Mouse (Mus musculus) left cerebral cortex, adult 18-20 months (tissue): ENCODE data around the gene Gm42715. TPM values are rescaled to one million over a fixed set of nuclear protein-coding genes. Genes with fewer than 3 reads are reported as not detected.
"Not testable (repeated sequence)": the region's sequence is repeated elsewhere in the genome, so short reads cannot be mapped to it uniquely, and the experiment has no call there.

ENCODE experiments used
- DNase-seq, 2 experiments: peaks; one replicate each; pipeline ENCODE4 v3.0.0; 2021 to 2022; ENCODE audit warnings: low spot score in 2 of 2, mixed read lengths in 1 of 2
- total RNA-seq, 2 experiments: library from RNA; stranded (reverse); gene quantifications; 2 replicates each; pipeline ENCODE4 v1.2.3; 2021

Gene Gm42715
- total RNA-seq, 2 experiments from 2014 or later = 8.9 to 10.7 TPM

DNA sequence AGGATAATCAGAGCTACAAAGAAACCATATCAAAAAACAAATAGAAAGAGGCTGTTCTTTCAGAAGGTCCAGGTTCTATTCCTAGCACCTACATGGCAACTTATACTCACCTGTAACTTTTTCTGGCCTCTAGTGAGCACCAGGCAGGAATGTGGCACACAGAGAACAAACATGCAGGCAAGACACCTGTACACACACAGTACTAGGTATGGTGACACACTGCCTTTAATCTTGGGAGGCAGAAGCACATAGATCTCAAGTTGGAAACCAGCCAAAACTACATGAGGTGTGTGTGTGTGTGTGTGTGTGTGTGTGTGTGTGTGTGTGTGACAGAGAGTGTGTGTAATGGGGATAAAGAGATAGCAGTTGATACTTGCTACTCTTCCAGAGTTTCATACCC is 24.7 kb upstream of the Gm42715 start:
- no peak for DNase-seq

DNA sequence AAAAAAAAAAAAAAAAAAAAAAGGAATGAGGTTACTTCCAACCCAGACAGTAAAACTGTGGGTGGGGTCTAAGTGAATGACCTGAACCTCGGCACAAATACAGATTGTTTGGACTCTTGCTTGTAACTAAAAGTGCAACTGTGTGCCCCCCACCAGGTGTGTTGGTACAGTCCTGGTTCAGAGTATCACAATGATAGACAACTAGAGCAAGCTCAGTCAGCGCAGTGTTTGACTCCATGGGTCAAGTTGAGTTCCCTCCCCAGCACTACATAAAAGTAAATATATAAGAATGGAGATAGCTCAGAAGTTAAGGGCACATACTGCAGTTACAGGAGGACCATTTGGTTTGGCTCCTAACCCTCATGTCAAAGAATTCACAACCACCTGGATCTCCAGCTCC is 22.0 kb upstream of the Gm42715 start:
- no peak for DNase-seq

DNA sequence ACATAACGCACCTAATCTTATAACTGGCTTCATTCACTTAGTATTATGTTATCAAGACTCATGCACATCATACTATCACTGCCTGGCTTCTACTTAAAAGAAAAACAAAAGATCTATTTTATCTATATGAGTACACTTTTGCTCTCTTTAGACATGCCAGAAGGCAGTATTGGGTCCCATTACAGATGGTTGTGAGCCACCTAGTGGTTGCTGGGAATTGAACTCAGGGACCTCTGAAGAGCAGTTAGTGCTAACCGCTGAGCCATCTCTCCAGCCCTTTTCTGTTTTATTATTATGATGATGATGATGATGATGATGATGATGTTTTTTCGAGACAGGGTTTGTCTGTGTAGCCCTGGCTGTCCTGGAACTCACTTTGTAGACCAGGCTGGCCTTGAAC is 21.0 kb upstream of the Gm42715 start:
- DNase-seq = no peak

DNA sequence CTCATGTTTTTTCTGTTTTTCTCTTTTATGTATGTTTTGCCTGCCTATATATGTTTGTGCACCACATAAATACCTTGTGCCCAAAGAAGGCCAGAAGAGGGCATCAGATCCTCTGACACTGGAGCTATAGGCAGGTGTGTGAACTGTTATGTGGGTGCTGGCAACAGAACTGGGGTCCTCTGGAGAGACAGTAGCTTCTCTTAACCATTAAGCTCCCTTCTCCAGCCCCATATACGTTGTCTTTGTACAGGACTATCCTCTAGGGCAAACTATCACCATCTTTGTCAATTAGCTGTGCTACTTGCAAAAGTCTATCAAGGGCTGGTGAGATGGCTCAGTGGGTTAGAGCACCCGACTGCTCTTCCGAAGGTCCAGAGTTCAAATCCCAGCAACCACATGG is 11.1 kb upstream of the Gm42715 start:
- DNase-seq = no peak

DNA sequence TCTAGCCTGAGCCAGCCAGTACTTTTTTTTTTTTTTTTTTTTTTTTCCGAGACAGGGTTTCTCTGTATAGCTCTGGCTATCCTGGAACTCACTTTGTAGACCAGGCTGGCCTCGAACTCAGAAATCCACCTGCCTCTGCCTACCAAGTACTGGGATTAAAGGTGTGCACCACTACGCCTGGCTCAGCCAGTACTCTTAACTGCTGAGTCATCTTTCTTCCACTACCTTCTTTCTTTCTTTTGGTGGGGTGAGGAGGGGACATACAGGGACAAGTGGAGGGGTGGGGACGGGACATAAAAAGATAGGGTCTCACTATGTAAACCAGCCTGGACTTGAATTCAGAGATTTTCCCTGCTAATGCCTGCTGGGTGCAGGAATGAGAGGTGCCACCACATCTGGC is 9.6 kb upstream of the Gm42715 start:
- DNase-seq = not testable (repeated sequence)

DNA sequence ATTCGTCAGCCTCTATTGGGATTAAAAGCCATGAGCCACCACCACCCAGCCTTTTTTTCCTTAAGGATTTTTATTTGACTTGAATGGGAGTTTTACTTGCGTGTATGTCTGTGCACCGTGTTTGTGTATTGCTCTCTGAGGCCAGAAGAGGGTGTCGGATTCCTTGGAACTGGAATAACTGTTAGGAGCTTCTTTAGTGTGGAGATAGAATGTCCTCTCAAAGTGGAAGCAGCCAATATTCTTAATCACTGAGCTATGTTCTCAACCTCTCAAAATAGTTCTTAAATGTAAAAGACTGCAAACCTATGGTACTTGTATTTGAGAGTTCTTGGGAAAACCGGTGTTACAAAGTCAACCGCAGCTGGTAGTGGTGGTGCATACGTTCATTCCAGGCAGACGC is 8.1 kb upstream of the Gm42715 start:
- DNase-seq = no peak

DNA sequence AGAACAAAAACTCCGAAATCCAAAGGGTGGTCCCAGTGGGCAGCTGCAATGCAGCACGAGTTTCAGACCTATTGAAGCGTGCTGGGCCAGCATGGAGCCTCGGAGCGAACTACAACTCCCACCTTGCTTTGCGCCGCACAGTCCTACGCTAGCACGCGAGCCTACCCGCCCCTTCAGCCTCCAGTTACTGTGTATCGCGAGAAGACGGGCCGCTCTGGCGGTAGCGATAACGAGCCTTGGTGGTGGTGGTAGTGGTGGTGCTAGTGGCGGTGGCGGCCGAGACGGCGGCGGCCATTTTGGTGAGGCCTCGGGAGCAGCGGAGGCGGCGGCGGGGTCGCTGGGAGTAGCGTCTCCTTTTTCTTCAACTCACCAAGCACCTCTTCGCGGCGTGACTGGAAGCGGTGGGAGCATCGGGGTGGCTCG is 7.6 kb upstream of the Gm42715 start, which contains the start of gene Srcap:
TSS of gene Srcap (plus strand) at position 176 of the 423 bp plus-strand sequence.
- peak; percentile 93 to 95 for DNase-seq

DNA sequence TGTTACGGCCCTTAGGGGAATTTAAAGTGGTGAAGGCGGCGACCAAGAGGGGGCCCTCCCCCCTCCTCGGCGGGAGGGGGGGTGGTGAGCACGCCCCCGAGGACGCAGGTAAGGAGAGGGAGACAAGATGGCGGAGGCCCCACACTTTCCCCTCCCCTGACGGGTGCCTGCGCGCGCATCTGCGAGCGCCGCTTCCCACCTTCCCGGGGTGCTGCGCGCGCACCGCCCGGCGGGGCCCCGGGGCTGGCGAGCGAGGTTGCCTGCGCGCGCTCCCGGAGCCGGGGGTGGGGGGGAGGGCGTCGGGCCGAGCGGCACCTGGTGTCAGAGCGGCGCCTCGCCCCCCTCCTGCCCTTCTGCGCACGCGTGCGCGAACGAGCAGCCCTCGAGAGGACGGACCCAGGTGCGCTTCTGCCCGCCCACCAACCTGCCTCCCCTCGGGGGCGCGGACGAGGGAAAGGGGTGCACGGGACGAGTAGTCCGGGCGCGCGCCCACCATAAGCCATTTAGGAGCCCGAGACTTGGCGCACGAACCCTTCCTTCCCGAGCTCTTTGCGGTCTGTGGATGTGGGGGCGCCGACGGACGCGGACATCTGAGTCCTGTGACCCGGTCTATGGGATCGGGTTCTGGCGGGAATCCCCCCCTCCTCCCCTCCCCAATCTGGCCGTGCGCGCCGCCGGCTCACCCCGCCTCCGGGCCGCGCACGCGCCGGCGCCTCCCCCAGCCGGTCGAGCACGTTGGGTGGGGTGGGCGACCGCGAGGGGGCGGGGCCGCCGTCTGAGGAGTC is 7.0 kb upstream of the Gm42715 start:
- DNase-seq = peak; percentile 81 to 86

DNA sequence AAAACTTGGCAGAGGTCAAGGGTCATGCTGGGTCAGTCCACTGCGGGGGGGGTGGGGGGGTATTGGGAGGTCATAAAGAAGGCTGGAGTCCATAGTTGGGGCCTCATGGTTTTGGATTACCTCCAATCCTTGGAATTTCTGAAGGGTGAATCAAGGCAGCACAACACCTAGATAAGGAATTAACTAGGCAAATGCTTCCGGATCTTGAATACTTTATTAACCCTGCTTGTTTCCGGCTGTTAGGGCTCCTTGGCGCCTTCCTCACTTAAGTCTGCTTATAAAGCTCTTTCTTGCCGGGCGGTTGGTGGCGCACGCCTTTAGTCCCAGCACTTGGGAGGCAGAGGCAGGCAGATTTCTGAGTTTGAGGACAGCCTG is 6.4 kb upstream of the Gm42715 start:
- DNase-seq = no peak

DNA sequence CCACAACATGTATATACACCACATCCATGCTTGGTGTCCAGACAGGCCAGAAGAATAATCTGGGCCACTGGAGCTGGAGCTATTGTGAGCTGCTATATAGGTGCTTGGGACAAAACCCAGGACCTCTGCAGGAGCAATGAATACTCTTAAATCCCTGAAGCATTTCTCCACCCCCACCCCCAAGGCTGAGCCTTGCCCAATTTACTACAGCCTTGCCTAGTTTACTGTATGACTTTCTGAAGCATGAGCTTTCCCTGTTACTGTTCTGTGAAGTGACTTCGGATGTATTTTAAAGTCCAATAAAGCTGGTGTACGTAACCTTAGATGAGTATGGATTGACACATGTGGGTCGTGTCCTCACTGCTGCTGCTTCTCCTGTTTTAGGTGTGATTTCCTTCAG is 5.6 kb upstream of the Gm42715 start:
- DNase-seq = no peak

DNA sequence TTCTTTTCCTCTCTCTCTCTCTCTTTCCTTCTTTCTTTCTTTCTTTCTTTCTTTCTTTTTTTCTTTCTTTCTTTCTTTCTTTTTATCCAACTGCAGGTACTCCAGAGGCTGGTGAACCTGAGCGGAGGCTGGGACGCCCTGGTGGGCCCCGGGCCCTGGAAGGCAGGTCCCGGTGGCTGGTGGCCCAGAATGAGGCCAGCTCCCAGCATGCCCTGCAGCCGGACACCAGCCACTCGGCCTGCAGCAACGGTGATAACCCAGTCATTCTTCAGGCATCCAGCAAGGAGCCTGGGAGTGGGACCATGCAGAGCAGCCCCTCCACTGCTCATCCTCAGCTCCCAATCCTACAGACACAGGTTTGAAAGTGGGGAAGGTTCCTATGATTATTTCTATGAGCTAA is 3.5 kb upstream of the Gm42715 start:
- no peak for DNase-seq

DNA sequence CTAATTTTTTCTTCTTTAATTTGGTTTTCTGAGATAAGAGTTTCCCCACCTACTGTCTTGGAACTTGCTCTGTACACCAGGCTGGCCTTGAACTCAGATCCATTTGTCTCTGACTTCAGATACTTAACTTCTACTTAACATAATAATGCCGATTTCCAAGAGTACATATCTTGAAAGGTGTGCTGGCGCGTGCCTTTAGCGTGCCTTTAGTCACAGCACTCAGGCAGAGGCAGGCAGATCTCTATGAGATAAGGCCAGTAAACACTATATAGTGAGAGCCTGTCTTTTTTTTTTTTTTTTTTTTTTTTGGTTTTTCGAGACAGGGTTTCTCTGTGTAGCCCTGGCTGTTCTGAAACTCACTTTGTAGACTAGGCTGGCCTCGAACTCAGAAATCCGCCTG is 3.0 kb upstream of the Gm42715 start:
- DNase-seq = no peak

DNA sequence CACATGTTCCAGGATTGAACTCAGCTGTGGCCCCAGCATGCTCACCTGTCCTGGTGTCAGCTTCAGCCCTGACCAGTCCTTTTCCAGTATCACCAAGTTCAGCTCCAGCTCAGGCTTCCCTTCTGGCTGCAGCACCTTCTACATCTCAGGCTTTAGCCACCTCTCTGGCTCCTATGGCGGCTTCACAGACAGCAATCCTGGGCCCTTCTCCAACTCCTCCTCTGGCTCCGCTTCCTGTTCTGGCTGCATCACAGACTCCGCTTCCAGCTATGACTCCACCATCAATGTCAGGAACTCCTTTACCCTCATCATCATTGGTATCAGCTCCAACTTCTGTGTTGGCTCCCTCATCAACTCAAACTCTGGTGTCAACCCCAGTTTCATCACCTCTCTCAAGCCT is 22.3 kb downstream of the Gm42715 start:
- no peak for DNase-seq

DNA sequence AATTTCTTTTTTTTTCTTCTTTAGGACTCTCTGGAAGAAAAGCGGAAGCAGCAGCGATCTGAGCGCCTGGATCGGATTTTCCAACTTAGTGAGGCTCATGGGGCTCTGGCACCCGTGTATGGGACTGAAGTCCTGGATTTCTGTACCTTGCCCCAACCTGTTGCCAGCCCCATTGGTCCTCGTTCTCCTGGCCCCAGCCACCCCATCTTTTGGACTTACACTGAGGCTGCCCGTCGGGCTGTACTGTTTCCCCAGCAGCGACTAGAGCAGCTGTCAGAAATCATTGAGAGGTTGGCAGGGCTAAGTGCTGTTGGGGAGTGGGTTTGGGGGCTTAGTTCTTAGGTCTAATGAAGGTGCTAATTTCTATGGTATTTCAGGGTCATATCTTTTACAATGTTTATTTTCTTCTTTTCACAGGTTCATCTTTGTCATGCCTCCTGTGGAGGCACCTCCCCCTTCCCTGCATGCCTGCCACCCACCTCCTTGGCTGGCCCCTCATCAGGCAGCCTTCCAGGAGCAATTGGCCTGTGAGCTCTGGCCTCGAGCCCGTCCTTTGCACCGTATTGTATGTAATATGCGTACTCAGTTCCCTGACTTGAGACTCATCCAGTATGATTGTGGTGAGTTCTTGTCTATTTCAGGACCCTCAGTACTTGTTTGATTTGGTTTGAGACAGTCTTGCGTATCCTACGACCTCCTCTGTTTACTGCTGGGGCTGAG is 29.9 kb downstream of the Gm42715 start:
- no peak for DNase-seq

DNA sequence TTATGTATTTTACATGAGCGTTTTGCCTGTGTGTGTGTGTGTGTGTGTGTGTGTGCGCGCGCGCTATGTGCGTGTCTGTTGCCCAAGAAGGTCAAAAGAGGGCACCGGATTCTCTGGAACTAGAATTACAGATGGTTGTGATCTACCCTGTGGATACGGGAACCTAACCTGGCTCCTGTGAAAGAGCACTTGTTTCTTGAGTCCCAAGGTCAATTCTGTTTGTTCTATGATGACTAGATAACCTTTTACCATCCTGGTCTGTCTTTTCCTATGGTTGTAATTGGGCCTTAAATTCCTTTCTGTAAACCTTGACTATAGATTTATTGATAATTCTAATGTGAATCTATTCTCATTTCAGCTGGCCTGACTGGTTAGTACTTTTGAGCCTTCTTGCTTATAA is 32.2 kb downstream of the Gm42715 start:
- DNase-seq = no peak

DNA sequence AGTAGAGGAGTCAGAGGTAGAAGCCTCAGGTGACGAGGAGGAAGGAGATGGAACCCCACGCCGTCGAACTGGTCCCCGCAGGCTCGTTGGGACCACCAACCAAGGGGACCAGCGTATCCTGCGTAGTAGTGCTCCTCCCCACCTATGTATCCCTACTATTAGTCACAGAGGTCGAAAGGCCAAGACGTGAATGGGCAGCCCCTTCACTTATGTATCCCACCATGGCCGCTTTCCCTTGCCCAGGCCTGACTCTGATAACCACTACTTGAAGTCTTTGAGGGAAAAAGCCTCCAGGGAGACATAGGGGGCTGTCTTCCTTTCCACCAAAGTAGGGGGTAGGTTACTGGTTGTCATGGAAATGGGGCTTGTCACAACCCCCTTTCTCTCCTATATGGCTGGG is 41.2 kb downstream of the Gm42715 start:
- DNase-seq = no peak

DNA sequence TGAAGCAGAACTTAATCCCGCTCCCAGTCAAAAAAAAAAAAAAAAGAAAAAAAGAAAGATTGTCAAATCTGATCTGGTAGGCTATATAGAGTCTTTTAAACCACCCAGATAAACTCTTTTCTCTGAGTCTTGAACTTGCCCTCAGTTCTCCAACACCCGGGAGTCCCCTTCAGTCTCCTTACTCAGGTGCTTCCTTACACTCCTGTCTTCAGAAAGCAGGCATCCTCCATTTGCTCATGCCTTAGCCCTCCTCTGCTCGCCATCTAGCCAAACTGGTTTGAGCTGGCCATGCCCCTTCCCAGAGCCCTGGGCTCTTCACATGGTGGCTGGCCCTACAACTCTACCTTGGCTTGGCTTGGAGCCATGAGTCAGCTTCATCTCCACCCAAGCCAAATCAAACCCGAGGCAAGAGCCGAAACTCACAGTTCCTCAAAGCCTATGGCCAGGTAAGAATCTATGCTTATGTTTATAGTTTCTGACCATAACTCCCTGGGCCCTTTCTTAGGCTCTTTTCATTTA is 42.0 kb downstream of the Gm42715 start, which contains the start of gene Tmem265:
TSS of gene Tmem265 (plus strand) at position 51 of the 519 bp plus-strand sequence.
- no peak for DNase-seq

DNA sequence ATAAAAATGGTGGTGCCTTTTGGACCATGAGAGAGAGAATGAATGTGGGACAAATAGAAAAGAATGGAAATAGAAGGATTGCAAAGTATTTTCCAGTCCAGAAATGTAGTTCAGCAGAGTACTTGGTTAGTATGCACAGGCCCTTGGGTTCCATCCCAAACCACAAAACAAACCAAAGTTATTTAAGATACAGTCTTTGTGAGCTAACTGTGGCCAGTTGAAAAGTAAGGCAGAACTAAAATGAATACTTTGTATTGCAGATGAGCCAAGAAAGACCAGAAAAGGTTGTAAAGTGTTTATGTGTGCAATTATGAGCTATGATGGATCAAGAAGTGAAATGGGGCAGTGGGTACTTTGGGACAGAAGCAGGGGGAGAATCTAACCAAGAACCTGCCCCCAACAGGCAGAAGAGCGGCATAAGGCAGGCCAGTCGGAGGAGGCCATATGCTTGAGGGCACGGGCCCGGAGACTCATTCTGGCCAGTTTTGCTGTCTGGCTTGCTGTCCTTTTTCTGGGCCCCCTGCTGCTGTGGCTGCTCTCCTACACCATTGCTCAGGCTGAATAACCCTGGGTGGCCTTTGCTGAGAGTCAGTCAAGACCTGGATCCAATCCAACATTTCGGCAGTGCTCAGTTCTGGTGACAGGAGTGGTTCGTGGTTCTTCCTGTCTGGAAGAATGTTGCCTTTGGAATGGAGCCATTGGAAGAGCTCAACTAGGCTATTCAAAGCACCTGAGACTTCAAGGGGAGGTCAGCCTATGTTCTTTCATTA is 45.2 kb downstream of the Gm42715 start:
- no peak for DNase-seq

DNA sequence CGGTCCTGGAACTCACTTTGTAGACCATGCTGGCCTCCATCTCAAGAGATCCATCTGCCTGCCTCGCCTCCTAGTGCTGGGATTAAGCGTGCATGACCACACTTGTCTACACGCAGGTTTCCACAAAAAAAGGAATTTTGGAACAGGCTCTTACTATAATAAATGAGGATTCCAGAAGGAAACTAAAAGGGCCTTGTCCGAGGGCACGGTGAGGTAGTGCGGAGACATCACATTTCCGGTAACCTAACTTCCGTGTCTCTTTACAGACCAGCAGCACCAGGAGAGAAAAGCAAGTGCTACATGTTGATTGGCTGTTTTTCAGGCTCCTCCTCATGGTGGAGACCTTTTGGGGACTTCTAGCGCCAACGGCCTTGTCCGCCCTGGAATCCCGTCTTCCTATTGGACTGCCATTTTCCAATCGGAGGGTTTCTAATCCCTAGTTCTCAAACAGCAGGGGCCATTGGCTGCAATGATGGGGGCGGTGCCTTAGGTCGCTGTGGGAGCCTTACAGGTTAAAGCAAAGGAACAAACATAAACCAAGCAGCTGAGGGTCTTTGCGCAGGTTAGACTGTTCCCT is 53.6 kb downstream of the Gm42715 start, which contains the start of gene Phkg2:
TSS of gene Phkg2 (plus strand) at position 446 of the 577 bp plus-strand sequence.
- peak; percentile 85 to 93 for DNase-seq

DNA sequence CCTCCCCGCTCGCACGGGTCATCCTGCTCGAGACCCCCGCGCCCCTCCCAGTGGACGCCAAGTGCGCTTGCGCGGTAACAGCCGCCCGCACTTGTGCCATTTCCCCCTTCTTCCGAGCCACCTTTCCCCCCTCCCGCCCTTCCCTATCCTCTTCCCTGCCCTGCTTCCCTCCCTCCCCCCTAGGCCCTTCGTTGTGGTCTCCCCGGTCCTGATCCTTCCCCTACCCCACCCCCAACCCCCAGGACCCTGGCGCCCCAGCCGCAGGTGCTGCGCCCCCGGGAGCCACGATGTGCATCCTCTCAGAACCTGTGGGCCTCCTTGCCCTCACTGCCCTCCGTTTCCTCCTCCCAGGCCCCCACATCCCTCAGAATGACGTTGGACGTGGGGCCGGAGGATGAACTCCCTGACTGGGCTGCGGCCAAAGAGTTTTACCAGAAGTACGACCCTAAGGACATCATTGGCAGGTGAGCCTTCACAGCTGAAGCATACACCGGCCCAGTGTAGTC is 54.2 kb downstream of the Gm42715 start:
- no peak for DNase-seq

DNA sequence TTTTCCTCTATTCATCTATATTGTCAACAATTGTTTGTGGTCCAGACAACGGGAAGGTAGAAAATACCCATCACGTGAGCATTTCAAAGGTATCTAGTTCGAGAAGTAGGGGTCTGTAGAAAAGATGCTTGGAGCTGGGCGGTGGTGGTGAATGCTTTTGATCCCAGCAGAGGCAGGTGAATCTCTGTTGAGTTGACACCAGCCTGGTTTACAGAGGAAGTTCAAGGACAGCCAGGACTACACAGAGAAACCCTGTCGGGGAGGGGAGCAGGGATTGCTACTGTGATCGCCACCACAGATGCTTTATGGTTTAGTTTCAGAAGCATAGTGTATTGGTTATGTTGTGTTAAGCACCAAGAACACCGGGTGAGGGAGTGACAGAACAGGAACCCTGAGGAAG is 54.7 kb downstream of the Gm42715 start:
- DNase-seq = no peak
